Mouse (Mus musculus): ENCODE measurements around the gene Ash1l. TPM values are rescaled to one million over a fixed set of nuclear protein-coding genes. Genes with fewer than 3 reads are reported as not detected.
A peak's percentile ranks its signal among the peaks of the same experiment; 100 is the strongest.

The Ash1l gene
- polyA plus RNA-seq, 1 experiment from 2014 or later, result 19.1 TPM

- Histone ChIP-seq H3K9me3 (replicated peaks) (no peaks in the 10 kb centered on the region), H3K27ac (replicated peaks) (peak within 1 kb of the TSS; percentile 83), H3K27me3 (replicated peaks) (no peaks in the 10 kb centered on the region), H3K4me1 (peaks cover 33% of the 10 kb centered on the region), H3K4me2 (peak within 1 kb of the TSS; percentile 93), H3K4me3 (replicated peaks) (peak within 1 kb of the TSS; percentile 61), H3K9ac (replicated peaks) (peak within 1 kb of the TSS; percentile 55), H3K36me3 (peaks cover 41% of the 10 kb centered on the region)
- WGBS, result 34% methylated on average over 7 of the region's 7 CpGs
- no peak for ATAC-seq (ENCODE audit: low FRiP score)
These were observed 150.4 kb downstream of the Ash1l start, which contains the start of gene Gm43738 for GRCm38 (mm10) chr3:89100811-89101210. TSS of gene Gm43738 (minus strand) at chr3:89101099.

- under 1% methylated on average over 19 of the region's 19 CpGs for WGBS
- peak; percentile 34 for ATAC-seq (ENCODE audit: low FRiP score)
- H3K27ac ChIP-seq (replicated peaks), result peak overlapping the region; percentile 83
- no peaks in the 10 kb centered on the region for H3K27me3 ChIP-seq (replicated peaks)
- H3K9ac ChIP-seq (replicated peaks), result peak overlapping the region; percentile 55
- peak overlapping the region; percentile 93 for H3K4me2 ChIP-seq
- H3K36me3 ChIP-seq, result peaks cover 34% of the 10 kb centered on the region
- no peaks in the 10 kb centered on the region for H3K9me3 ChIP-seq (replicated peaks)
- peak overlapping the region; percentile 61 for H3K4me3 ChIP-seq (replicated peaks)
- peaks cover 33% of the 10 kb centered on the region for H3K4me1 ChIP-seq
These were observed 151.0 kb downstream of the Ash1l start for GRCm38 (mm10) chr3:89101459-89101811.

GRCm38 (mm10) chr3:89101812-89102494 is 151.5 kb downstream of the Ash1l start, which contains the start of gene Fdps:
TSS of gene Fdps (minus strand) at chr3:89101959.
- Histone ChIP-seq H3K27ac (replicated peaks) (peak within 1 kb of the TSS; percentile 90), H3K4me2 (peak within 1 kb of the TSS; percentile 93), H3K4me3 (replicated peaks) (peak within 1 kb of the TSS; percentile 61), H3K9ac (replicated peaks) (peak within 1 kb of the TSS; percentile 55), H3K4me1 (peaks cover 33% of the 10 kb centered on the region), H3K36me3 (peaks cover 29% of the 10 kb centered on the region), H3K9me3 (replicated peaks) (no peaks in the 10 kb centered on the region), H3K27me3 (replicated peaks) (no peaks in the 10 kb centered on the region)
- under 1% methylated on average over 26 of the region's 26 CpGs for WGBS
- peak; percentile 99 for ATAC-seq (ENCODE audit: low FRiP score)

GRCm38 (mm10) chr3:89102495-89103290 is 152.3 kb downstream of the Ash1l start:
- Histone ChIP-seq H3K27me3 (replicated peaks) (no peaks in the 10 kb centered on the region), H3K27ac (replicated peaks) (peak overlapping the region; percentile 90), H3K4me1 (peaks cover 33% of the 10 kb centered on the region), H3K4me3 (replicated peaks) (peak overlapping the region; percentile 61), H3K9ac (replicated peaks) (no peak overlapping the region), H3K36me3 (peaks cover 22% of the 10 kb centered on the region), H3K9me3 (replicated peaks) (no peaks in the 10 kb centered on the region), H3K4me2 (peak overlapping the region; percentile 64)
- 66% methylated on average over 12 of the region's 12 CpGs for WGBS
- ATAC-seq (ENCODE audit: low FRiP score), result no peak

- H3K27me3 ChIP-seq (replicated peaks), result no peaks in the 10 kb centered on the region
- ATAC-seq (ENCODE audit: low FRiP score), result no peak
- H3K9me3 ChIP-seq (replicated peaks), result no peaks in the 10 kb centered on the region
- 85% methylated on average over 4 of the region's 4 CpGs for WGBS
- H3K27ac ChIP-seq (replicated peaks), result no peak overlapping the region
- peaks cover 33% of the 10 kb centered on the region for H3K4me1 ChIP-seq
- H3K4me3 ChIP-seq (replicated peaks), result no peak overlapping the region
- peaks cover 16% of the 10 kb centered on the region for H3K36me3 ChIP-seq
- H3K9ac ChIP-seq (replicated peaks), result no peak overlapping the region
- H3K4me2 ChIP-seq, result no peak overlapping the region
These were observed 152.8 kb downstream of the Ash1l start for GRCm38 (mm10) chr3:89103291-89103595.

- no peak overlapping the region for H3K9ac ChIP-seq (replicated peaks)
- no peak overlapping the region for H3K27ac ChIP-seq (replicated peaks)
- H3K27me3 ChIP-seq (replicated peaks), result no peaks in the 10 kb centered on the region
- H3K4me3 ChIP-seq (replicated peaks), result no peak overlapping the region
- H3K4me2 ChIP-seq, result no peak overlapping the region
- H3K36me3 ChIP-seq, result no peaks in the 10 kb centered on the region
- peaks cover 8% of the 10 kb centered on the region for H3K4me1 ChIP-seq
- ATAC-seq (ENCODE audit: low FRiP score), result no peak
- no peaks in the 10 kb centered on the region for H3K9me3 ChIP-seq (replicated peaks)
These were observed 156.5 kb downstream of the Ash1l start for GRCm38 (mm10) chr3:89106881-89107280.

- Histone ChIP-seq H3K9ac (replicated peaks) (no peak overlapping the region), H3K4me1 (peaks cover 4% of the 10 kb centered on the region), H3K4me2 (no peak overlapping the region), H3K27me3 (replicated peaks) (no peaks in the 10 kb centered on the region), H3K9me3 (replicated peaks) (no peaks in the 10 kb centered on the region), H3K36me3 (no peaks in the 10 kb centered on the region), H3K27ac (replicated peaks) (no peak overlapping the region), H3K4me3 (replicated peaks) (no peak overlapping the region)
- no peak for ATAC-seq (ENCODE audit: low FRiP score)
- 75% methylated on average over 3 of the region's 3 CpGs for WGBS
These were observed 157.1 kb downstream of the Ash1l start for GRCm38 (mm10) chr3:89107545-89107944.

- no peaks in the 10 kb centered on the region for H3K36me3 ChIP-seq
- no peak overlapping the region for H3K4me3 ChIP-seq (replicated peaks)
- WGBS, result 67% methylated on average over 1 of the region's 1 CpGs
- no peaks in the 10 kb centered on the region for H3K9me3 ChIP-seq (replicated peaks)
- no peak overlapping the region for H3K4me2 ChIP-seq
- H3K9ac ChIP-seq (replicated peaks), result no peak overlapping the region
- H3K4me1 ChIP-seq, result no peaks in the 10 kb centered on the region
- no peak overlapping the region for H3K27ac ChIP-seq (replicated peaks)
- no peak for ATAC-seq (ENCODE audit: low FRiP score)
- H3K27me3 ChIP-seq (replicated peaks), result no peaks in the 10 kb centered on the region
These were observed 157.7 kb downstream of the Ash1l start for GRCm38 (mm10) chr3:89108146-89108545.

- H3K27ac ChIP-seq (replicated peaks), result no peak overlapping the region
- no peaks in the 10 kb centered on the region for H3K9me3 ChIP-seq (replicated peaks)
- H3K9ac ChIP-seq (replicated peaks), result no peak overlapping the region
- H3K4me3 ChIP-seq (replicated peaks), result no peak overlapping the region
- no peaks in the 10 kb centered on the region for H3K4me1 ChIP-seq
- H3K27me3 ChIP-seq (replicated peaks), result no peaks in the 10 kb centered on the region
- no peak for ATAC-seq (ENCODE audit: low FRiP score)
- H3K36me3 ChIP-seq, result no peaks in the 10 kb centered on the region
- WGBS, result 92% methylated on average over 4 of the region's 4 CpGs
- H3K4me2 ChIP-seq, result no peak overlapping the region
These were observed 162.6 kb downstream of the Ash1l start for GRCm38 (mm10) chr3:89113058-89113457.

- Histone ChIP-seq H3K4me3 (replicated peaks) (no peak overlapping the region), H3K4me2 (no peak overlapping the region), H3K4me1 (no peaks in the 10 kb centered on the region), H3K9me3 (replicated peaks) (no peaks in the 10 kb centered on the region), H3K27me3 (replicated peaks) (no peaks in the 10 kb centered on the region), H3K9ac (replicated peaks) (no peak overlapping the region), H3K36me3 (no peaks in the 10 kb centered on the region), H3K27ac (replicated peaks) (no peak overlapping the region)
- no peak for ATAC-seq (ENCODE audit: low FRiP score)
- WGBS, result 7% methylated on average over 2 of the region's 2 CpGs
These were observed 165.1 kb downstream of the Ash1l start for GRCm38 (mm10) chr3:89115522-89115921.

GRCm38 (mm10) chr3:89123313-89123712 is 172.9 kb downstream of the Ash1l start:
- no peak overlapping the region for H3K9ac ChIP-seq (replicated peaks)
- H3K4me3 ChIP-seq (replicated peaks), result no peak overlapping the region
- no peaks in the 10 kb centered on the region for H3K4me1 ChIP-seq
- no peak overlapping the region for H3K4me2 ChIP-seq
- 84% methylated on average over 2 of the region's 2 CpGs for WGBS
- H3K27ac ChIP-seq (replicated peaks), result no peak overlapping the region
- H3K36me3 ChIP-seq, result no peaks in the 10 kb centered on the region
- ATAC-seq (ENCODE audit: low FRiP score), result no peak
- H3K27me3 ChIP-seq (replicated peaks), result no peaks in the 10 kb centered on the region
- H3K9me3 ChIP-seq (replicated peaks), result no peaks in the 10 kb centered on the region

GRCm38 (mm10) chr3:89124241-89124640 is 173.8 kb downstream of the Ash1l start:
- WGBS, result 83% methylated on average over 3 of the region's 3 CpGs
- Histone ChIP-seq H3K9me3 (replicated peaks) (no peaks in the 10 kb centered on the region), H3K4me2 (no peak overlapping the region), H3K9ac (replicated peaks) (no peak overlapping the region), H3K4me3 (replicated peaks) (no peak overlapping the region), H3K27me3 (replicated peaks) (no peaks in the 10 kb centered on the region), H3K27ac (replicated peaks) (no peak overlapping the region), H3K4me1 (no peaks in the 10 kb centered on the region), H3K36me3 (no peaks in the 10 kb centered on the region)
- ATAC-seq (ENCODE audit: low FRiP score), result no peak

Measured in neural tube, embryonic 15.5 days (tissue).